Mouse (Mus musculus): ENCODE measurements around the gene Zfp941.

DNA sequence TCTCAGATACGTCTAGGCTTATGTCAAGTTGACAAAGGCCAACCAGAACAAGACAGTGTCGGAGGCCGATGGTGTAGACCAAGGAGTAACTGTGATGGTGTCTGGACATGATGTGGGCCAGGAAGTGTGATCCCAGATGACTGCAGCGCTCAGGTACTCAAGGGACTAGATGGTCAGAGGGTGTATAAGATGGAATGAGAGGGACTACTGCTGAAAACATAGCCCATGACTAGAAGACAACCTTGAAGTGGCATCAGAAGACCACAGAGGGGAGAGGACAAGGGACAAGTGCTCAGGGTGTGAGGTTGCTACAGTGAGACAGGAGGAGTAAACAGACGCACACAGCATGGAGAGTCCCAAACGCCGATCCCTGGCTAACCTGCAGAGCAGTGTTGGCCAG is 21.8 kb upstream of the Zfp941 start:
- TF ChIP-seq POLR2A (IDR thresholded peaks at IDR 0.05; ENCODE audit: insufficient read length, low read depth) (no peak), MAX (IDR thresholded peaks at IDR 0.05; ENCODE audit: low read depth) (no peak), E2F4 (IDR thresholded peaks at IDR 0.05; ENCODE audit: insufficient read depth) (no peak)
